Mouse (Mus musculus) adrenal gland, adult 8-10 months (tissue): Measurements from ENCODE around the gene Pcbd2. TPM values are rescaled to one million over a fixed set of nuclear protein-coding genes. Genes with fewer than 3 reads are reported as not detected.
"Not testable (repeated sequence)": the region's sequence is repeated elsewhere in the genome, so short reads cannot be mapped to it uniquely, and the experiment has no call there.

Experiments used
- DNase-seq: peaks from one replicate; pipeline ENCODE4 v3.0.0; 2022
- total RNA-seq, 4 experiments: library from RNA; stranded (reverse); gene quantifications; 2 replicates each; pipeline ENCODE4 v1.2.4; 2022

Pcbd2 gene
- 10 to 100 TPM; 69.2 to 80.6 (median 74.7) TPM for total RNA-seq

GRCm38 (mm10) chr13:55727120-55727838, at the start of gene Pcbd2:
Pcbd2 (plus strand) TSS chr13:55727368.
- DNase-seq, result peak; percentile 80

GRCm38 (mm10) chr13:55682201-55682600, 45.0 kb upstream of the Pcbd2 start:
- DNase-seq, result no peak

- peak; percentile 31 for DNase-seq
These were observed 43.6 kb upstream of the Pcbd2 start for GRCm38 (mm10) chr13:55683581-55683980.

GRCm38 (mm10) chr13:55686107-55686633, 41.0 kb upstream of the Pcbd2 start:
- no peak for DNase-seq

GRCm38 (mm10) chr13:55687927-55688602, 39.1 kb upstream of the Pcbd2 start:
- no peak for DNase-seq

GRCm38 (mm10) chr13:55692535-55693242, 34.5 kb upstream of the Pcbd2 start, which contains the start of gene B230219D22Rik:
B230219D22Rik (plus strand) TSS chr13:55693124.
- peak; percentile 81 for DNase-seq

GRCm38 (mm10) chr13:55693243-55693721, 33.9 kb upstream of the Pcbd2 start:
- DNase-seq, result no peak

GRCm38 (mm10) chr13:55694110-55694509, 33.1 kb upstream of the Pcbd2 start:
- DNase-seq, result no peak

- not testable (repeated sequence) for DNase-seq
These were observed 31.2 kb upstream of the Pcbd2 start for GRCm38 (mm10) chr13:55695989-55696388.

- DNase-seq, result no peak
These were observed 22.9 kb upstream of the Pcbd2 start for GRCm38 (mm10) chr13:55704301-55704700.

- DNase-seq, result no peak
These were observed 14.3 kb upstream of the Pcbd2 start for GRCm38 (mm10) chr13:55712846-55713245.

GRCm38 (mm10) chr13:55714501-55715166, 12.5 kb upstream of the Pcbd2 start, which contains the start of gene Txndc15:
Txndc15 (plus strand) TSS chr13:55714650.
- peak; percentile 85 for DNase-seq

GRCm38 (mm10) chr13:55715167-55715512, 12.0 kb upstream of the Pcbd2 start:
- no peak for DNase-seq

- DNase-seq, result no peak
These were observed 11.2 kb upstream of the Pcbd2 start for GRCm38 (mm10) chr13:55715908-55716510.

GRCm38 (mm10) chr13:55721516-55721915, 5.7 kb upstream of the Pcbd2 start:
- no peak for DNase-seq

- DNase-seq, result no peak
These were observed 5.2 kb upstream of the Pcbd2 start for GRCm38 (mm10) chr13:55721995-55722394.

- DNase-seq, result no peak
These were observed 509 bp upstream of the Pcbd2 start for GRCm38 (mm10) chr13:55726598-55727119.

- peak; percentile 48 for DNase-seq
These were observed 671 bp downstream of the Pcbd2 start for GRCm38 (mm10) chr13:55727839-55728238.

GRCm38 (mm10) chr13:55730716-55731115, 3.5 kb downstream of the Pcbd2 start:
- no peak for DNase-seq

GRCm38 (mm10) chr13:55732121-55732520, 5.0 kb downstream of the Pcbd2 start:
- DNase-seq, result no peak
